Mouse (Mus musculus): ENCODE data around the gene Zfp128. TPM values are rescaled to one million over a fixed set of nuclear protein-coding genes. Genes with fewer than 3 reads are reported as not detected.
A peak's percentile ranks its signal among the peaks of the same experiment; 100 is the strongest.
"Not testable (repeated sequence)": the region's sequence is repeated elsewhere in the genome, so short reads cannot be mapped to it uniquely, and the experiment has no call there.

The Zfp128 gene
- 5.0 and 7.4 TPM in 2 replicates for polyA plus RNA-seq (2016; fragmentation: Nextera tagmentation; extraction: Ambion mirVana)

DNA sequence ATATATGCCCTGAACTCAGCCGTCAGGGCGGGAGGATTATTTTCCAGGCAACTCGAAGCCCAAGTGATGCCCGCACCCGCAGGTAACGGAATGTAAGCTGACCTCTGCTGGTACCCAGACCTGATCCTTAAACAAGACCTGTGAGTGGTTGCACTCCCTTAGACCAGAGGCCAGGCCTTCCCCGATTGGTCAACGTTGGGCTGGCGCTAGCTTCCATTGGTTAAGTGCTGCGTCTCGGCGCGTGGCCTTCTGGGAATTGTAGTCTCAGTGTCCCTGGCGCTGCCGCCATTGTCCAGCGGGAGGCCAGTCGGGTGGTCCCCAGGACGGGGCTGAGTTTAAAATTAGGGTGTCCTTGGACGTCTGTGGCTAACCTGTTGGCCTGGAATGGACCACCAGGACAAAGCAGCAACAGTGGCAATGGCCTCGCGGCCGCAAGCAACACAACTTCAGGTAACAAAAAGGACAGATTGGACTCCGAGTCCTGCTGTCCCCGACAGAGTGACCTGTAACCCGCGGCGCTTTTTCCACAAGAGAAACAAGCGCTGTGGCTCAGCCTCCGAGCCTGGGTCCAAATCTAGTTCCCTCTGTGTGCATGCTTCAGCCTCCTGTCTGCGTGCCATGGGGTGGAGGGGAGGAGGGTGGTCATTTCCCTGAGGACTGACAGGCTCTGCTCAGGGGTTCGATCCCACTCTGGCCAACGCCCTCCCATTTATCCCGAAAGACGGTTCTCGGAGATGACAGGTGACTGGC lies at the start of gene Zfp128:
Zfp128 (plus strand) TSS at position 267 of the 750 bp plus-strand sequence.
- Histone ChIP-seq H3K4me1 (peaks cover 12% of the 10 kb centered on the region), H3K27ac (peak within 1 kb of the TSS; percentile 89), H3K4me3 (peak within 1 kb of the TSS; percentile 79), H3K9me3 (replicated peaks) (no peaks in the 10 kb centered on the region), H3K36me3 (peaks cover 32% of the 10 kb centered on the region), H3K27me3 (ENCODE audit: low read depth, poor library complexity, severe bottlenecking) (no peaks in the 10 kb centered on the region)
- DNase-seq (ENCODE audit: low spot score) = peak; percentile 93
- 2% methylated on average over 35 of the region's 35 CpGs for WGBS

DNA sequence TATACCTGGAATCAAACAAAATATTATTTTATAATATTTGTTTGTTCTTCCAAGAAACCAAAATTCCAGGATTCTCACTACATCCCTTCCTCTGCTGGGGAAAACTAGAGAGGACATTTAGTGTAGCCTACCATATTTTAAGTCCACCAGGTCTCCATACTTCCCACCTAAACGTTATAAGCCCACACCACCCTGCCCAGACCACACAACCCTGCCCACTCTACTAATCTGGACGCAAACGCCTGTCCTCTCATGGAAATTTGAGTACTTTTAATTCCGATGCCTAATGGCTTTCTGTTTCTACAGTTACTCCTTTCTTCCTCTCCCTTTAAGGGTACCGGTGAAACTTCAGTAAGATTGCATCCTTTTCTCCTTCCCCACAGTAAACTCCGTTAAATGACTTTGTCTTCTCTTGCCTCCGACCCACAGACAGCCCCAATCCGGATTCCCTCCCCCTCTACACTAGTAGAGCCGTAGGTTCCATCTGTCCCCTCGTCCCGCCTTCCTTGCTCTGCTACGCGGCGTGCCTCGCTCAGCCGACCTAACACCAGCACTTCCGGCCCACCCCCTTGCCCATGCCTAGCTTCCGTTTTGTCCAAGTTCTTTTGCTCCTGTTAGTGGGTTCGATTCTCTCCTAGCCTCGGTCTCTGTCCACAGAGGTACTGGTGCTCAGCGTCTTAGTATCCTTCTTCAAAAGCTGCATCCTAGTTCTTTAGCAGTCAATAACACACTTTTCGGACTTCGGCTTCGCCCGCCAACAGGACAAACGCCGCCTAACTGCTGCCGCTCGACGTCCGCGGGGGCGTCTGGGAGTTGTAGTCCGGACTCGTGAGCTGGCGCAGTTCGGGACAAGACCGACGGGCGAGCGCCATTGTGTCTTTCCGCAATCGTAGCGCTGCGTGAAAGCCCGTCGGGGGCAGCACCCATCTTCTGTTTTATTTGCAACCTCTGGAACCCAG lies 46.5 kb upstream of the Zfp128 start, which contains the start of gene Zfp110:
Zfp110 (plus strand) TSS at position 600 of the 959 bp plus-strand sequence.
- H3K9me3 ChIP-seq (replicated peaks) = peaks cover 12% of the 10 kb centered on the region
- WGBS = 3% methylated on average over 47 of the region's 47 CpGs
- H3K4me1 ChIP-seq = 0 out of 2 replicates have a peak, but pooled peaks cover 2% of the 10 kb centered on the region
- DNase-seq (ENCODE audit: low spot score) = peak; percentile 88
- no peaks in the 10 kb centered on the region for H3K27me3 ChIP-seq (ENCODE audit: low read depth, poor library complexity, severe bottlenecking)
- peak within 1 kb of the TSS; percentile 64 for H3K4me3 ChIP-seq
- H3K27ac ChIP-seq = peak within 1 kb of the TSS; percentile 88
- peaks cover 36% of the 10 kb centered on the region for H3K36me3 ChIP-seq

DNA sequence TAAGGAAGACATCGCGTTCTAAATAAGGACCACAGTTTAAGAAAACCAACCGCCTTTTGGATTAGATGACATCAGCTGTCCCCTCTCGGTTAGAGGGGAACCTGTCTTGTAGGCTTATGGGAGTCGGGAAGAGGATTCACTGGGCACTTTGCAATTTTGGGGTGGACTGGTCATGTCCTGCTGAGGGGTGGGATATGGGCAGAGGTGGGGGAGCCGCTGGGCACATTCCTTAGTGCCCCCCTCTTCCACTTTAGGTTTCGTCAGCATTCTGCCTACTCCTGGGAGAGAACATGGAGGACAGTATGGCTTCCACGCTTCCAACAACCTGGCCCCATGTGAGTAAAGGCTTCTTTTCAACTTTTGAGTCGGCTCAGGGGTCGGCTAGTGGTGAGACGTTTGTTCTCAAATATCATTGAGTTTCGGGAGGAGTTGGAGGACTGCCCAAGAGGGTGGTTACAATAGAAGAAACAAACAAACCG lies 45.7 kb upstream of the Zfp128 start:
- Histone ChIP-seq H3K9me3 (replicated peaks) (peaks cover 15% of the 10 kb centered on the region), H3K36me3 (peaks cover 44% of the 10 kb centered on the region), H3K4me3 (peak overlapping the region; percentile 64), H3K27me3 (ENCODE audit: low read depth, poor library complexity, severe bottlenecking) (no peaks in the 10 kb centered on the region), H3K4me1 (0 out of 2 replicates have a peak, but pooled peaks cover 2% of the 10 kb centered on the region), H3K27ac (peak overlapping the region; percentile 88)
- peak; percentile 49 for DNase-seq (ENCODE audit: low spot score)
- WGBS = 43% methylated on average over 13 of the region's 13 CpGs

DNA sequence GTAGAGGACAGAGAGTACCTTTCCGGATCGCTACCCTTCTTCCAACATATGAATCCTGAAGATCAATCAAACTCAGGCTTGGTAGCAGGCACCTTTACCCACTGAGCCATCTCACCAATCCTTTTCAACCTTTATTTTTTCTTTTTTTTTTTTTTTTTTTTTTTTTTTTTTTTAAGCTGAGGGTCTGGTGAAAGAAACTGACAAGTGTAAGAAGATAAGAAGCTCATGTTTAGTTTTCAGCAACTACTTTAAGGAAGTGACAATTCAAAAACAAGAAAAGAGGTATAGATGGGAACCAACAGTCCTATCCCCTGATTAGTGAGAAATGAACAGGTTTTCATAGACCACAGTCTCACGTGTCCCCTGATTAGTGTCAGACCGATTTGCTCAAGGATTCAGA lies 45.2 kb upstream of the Zfp128 start:
- H3K4me1 ChIP-seq = 0 out of 2 replicates have a peak, but pooled peaks cover 2% of the 10 kb centered on the region
- peak overlapping the region; percentile 64 for H3K4me3 ChIP-seq
- H3K27me3 ChIP-seq (ENCODE audit: low read depth, poor library complexity, severe bottlenecking) = no peaks in the 10 kb centered on the region
- peaks cover 21% of the 10 kb centered on the region for H3K9me3 ChIP-seq (replicated peaks)
- peaks cover 49% of the 10 kb centered on the region for H3K36me3 ChIP-seq
- 99% methylated on average over 4 of the region's 4 CpGs for WGBS
- DNase-seq (ENCODE audit: low spot score) = no peak
- no peak overlapping the region for H3K27ac ChIP-seq

DNA sequence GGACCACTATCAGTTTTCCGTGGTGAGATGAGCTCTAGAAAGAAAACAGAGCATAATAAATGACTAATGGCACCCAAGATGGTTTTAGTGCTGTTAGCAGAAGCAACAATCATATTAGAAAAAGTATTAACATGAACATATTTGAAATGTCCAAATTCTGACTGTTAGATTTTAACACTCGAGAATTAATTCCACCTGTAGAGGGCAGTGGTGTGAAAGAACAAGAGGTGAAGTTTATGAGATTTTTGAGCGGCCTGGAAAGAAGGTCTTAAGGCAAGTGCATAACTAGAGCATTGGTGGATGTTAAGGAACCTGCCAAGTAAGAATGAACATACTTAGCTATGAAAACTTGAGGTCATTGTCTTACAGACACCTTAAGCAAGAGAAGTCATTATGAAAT lies 6.7 kb upstream of the Zfp128 start:
- no peak for DNase-seq (ENCODE audit: low spot score)
- H3K4me1 ChIP-seq = no peaks in the 10 kb centered on the region
- H3K27me3 ChIP-seq (ENCODE audit: low read depth, poor library complexity, severe bottlenecking) = no peaks in the 10 kb centered on the region
- H3K9me3 ChIP-seq (replicated peaks) = no peaks in the 10 kb centered on the region
- no peak overlapping the region for H3K27ac ChIP-seq
- no peaks in the 10 kb centered on the region for H3K36me3 ChIP-seq
- WGBS = 30% methylated on average over 3 of the region's 3 CpGs
- no peak overlapping the region for H3K4me3 ChIP-seq

DNA sequence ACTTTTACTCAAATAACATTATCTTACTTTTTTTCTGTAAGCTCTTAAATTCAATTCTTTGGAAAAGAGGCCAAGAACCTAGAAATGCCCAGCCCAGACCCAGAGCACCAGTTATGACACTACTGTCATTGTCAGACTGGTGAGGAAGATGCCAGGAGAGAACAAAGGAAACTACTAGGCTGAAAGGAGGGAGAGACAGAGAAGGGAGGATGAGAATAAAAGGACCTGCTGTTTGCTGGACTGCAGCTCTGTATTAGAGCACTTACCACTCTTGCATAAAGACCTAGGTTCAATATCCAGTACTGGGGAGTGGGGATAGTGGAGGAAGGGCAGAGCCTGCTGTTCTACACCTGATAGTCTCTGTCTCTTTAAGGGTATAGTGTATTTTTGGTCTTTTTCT lies 941 bp upstream of the Zfp128 start:
- DNase-seq (ENCODE audit: low spot score) = no peak
- peaks cover 12% of the 10 kb centered on the region for H3K4me1 ChIP-seq
- H3K27ac ChIP-seq = no peak overlapping the region
- H3K9me3 ChIP-seq (replicated peaks) = no peaks in the 10 kb centered on the region
- H3K36me3 ChIP-seq = peaks cover 21% of the 10 kb centered on the region
- no peak overlapping the region for H3K4me3 ChIP-seq
- H3K27me3 ChIP-seq (ENCODE audit: low read depth, poor library complexity, severe bottlenecking) = no peaks in the 10 kb centered on the region

DNA sequence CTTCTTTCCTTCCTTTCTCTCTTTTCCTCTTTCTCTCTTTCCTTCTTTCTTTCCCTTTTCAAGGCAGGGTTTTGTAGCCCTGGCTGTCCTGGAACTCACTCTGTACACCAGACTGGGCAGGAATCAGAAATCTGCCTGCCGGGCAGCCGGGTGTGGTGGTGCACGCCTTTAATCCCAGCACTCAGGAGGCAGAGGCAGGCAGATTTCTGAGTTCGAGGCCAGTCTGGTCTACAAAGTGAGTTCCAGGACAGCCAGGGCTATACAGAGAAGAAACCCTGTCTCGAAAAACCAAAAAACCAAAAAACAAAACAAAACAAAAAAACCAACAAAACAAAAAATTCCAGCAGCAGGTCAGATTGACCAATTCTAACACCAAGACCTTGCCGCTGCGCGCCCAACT lies 480 bp upstream of the Zfp128 start:
- Histone ChIP-seq H3K4me1 (peaks cover 12% of the 10 kb centered on the region), H3K27ac (peak overlapping the region; percentile 89), H3K36me3 (peaks cover 26% of the 10 kb centered on the region), H3K4me3 (peak overlapping the region; percentile 79)
- 45% methylated on average over 8 of the region's 8 CpGs for WGBS
- not testable (repeated sequence) for H3K9me3 ChIP-seq (replicated peaks); DNase-seq (ENCODE audit: low spot score); H3K27me3 ChIP-seq (ENCODE audit: low read depth, poor library complexity, severe bottlenecking)

DNA sequence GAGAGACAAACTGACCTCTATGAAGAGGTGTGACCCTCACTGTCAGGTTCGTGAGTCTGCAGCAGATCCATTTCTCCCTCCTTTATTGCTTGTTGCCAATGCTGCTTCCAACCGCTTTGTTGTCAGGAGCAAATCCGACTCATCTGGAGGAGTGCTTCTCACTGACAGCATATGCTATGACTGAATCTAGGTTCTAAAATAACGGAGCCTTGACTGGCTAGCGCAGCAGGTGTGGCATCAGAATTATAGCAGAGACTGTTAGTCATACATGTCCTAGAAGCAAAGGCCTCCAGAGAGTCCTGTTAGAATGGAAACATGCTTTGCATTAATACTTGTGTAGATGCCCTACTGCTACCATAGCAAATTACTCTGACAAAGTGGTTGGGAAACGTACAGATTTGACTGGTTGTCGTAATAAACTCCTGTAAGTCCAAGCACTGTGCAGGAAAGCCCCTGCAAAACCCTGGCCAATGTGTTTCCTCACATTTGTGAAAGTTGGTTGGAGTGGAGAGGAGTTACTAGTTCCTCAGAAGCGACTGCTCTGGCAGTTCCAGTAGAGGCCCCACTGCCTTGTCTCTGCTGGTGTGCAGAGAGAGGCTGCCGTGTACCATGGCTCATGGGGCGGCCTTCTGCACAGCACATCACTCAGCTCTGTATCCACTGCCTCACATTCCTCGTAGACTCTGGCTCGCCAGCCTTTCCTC lies 5.7 kb downstream of the Zfp128 start:
- Histone ChIP-seq H3K4me3 (no peak overlapping the region), H3K27ac (no peak overlapping the region), H3K36me3 (peaks cover 86% of the 10 kb centered on the region), H3K27me3 (ENCODE audit: low read depth, poor library complexity, severe bottlenecking) (no peaks in the 10 kb centered on the region), H3K9me3 (replicated peaks) (no peaks in the 10 kb centered on the region), H3K4me1 (peaks cover 8% of the 10 kb centered on the region)
- 92% methylated on average over 12 of the region's 12 CpGs for WGBS
- DNase-seq (ENCODE audit: low spot score) = no peak

DNA sequence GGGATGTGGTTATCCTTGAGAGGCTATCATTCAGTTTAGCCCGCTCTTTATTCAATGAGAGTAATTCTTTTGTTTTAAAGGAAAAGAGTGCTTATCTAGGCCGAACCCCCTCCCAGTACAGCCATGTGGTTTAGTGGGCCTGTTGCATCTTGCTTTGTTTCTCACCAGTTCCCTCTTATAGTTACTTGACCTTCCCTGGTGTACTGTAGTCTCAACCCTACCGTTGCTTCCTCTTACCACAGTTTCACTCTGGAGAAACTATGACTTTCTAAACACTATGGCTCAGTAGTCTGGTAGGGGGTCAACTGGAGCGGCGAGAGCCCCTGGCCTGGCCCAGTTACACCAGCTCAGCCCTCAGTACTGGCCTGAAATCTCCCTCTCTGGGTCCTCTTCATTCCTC lies 6.6 kb downstream of the Zfp128 start:
- H3K27ac ChIP-seq = no peak overlapping the region
- H3K36me3 ChIP-seq = peaks cover 94% of the 10 kb centered on the region
- 96% methylated on average over 5 of the region's 5 CpGs for WGBS
- no peak for DNase-seq (ENCODE audit: low spot score)
- H3K9me3 ChIP-seq (replicated peaks) = no peaks in the 10 kb centered on the region
- no peaks in the 10 kb centered on the region for H3K4me1 ChIP-seq
- no peak overlapping the region for H3K4me3 ChIP-seq
- no peaks in the 10 kb centered on the region for H3K27me3 ChIP-seq (ENCODE audit: low read depth, poor library complexity, severe bottlenecking)

DNA sequence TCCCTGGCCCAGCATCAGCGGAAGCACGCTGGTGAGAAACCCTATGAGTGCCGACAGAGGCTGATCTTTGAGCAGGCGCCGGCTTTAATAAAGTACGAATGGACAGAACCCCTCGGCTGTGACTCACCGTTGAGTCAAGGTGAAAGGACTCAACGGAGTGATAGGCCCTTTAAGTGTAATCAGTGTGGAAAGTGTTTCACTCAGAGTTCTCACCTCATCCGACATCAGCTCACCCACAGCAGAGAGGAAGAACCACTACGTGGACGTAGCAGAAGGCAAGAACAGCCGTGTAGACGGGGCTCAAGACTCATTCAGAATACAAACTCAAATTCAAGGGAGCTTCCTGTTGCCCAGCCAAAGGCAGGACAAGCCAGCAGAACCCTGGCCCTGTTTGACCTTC lies 10.0 kb downstream of the Zfp128 start:
- Histone ChIP-seq H3K4me1 (no peaks in the 10 kb centered on the region), H3K27ac (no peak overlapping the region), H3K4me3 (no peak overlapping the region), H3K27me3 (ENCODE audit: low read depth, poor library complexity, severe bottlenecking) (no peaks in the 10 kb centered on the region), H3K9me3 (replicated peaks) (no peaks in the 10 kb centered on the region), H3K36me3 (peaks cover 66% of the 10 kb centered on the region)
- 90% methylated on average over 14 of the region's 14 CpGs for WGBS
- no peak for DNase-seq (ENCODE audit: low spot score)

DNA sequence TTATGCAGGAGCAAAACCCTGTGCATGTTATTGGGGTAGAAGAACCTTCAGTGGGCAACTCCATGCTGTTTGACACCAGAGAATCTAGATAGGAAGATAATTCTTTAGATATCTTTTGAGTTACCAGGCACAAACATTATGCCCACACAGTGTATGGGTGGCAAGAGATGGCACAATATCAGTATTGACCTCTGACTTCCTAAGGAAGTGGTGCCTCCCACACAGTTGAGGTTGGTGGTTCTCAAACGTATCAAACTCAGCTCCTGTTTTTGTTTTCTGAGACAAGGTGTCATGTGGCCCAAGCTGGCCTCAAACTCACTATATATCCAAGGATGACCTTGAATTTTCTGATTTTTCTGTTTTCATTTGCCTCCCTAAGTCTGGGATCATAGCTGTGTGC lies 10.4 kb downstream of the Zfp128 start:
- H3K4me1 ChIP-seq = no peaks in the 10 kb centered on the region
- H3K27me3 ChIP-seq (ENCODE audit: low read depth, poor library complexity, severe bottlenecking) = no peaks in the 10 kb centered on the region
- no peak overlapping the region for H3K27ac ChIP-seq
- H3K9me3 ChIP-seq (replicated peaks) = no peaks in the 10 kb centered on the region
- 75% methylated on average over 1 of the region's 1 CpGs for WGBS
- no peak for DNase-seq (ENCODE audit: low spot score)
- no peak overlapping the region for H3K4me3 ChIP-seq
- H3K36me3 ChIP-seq = peaks cover 62% of the 10 kb centered on the region

DNA sequence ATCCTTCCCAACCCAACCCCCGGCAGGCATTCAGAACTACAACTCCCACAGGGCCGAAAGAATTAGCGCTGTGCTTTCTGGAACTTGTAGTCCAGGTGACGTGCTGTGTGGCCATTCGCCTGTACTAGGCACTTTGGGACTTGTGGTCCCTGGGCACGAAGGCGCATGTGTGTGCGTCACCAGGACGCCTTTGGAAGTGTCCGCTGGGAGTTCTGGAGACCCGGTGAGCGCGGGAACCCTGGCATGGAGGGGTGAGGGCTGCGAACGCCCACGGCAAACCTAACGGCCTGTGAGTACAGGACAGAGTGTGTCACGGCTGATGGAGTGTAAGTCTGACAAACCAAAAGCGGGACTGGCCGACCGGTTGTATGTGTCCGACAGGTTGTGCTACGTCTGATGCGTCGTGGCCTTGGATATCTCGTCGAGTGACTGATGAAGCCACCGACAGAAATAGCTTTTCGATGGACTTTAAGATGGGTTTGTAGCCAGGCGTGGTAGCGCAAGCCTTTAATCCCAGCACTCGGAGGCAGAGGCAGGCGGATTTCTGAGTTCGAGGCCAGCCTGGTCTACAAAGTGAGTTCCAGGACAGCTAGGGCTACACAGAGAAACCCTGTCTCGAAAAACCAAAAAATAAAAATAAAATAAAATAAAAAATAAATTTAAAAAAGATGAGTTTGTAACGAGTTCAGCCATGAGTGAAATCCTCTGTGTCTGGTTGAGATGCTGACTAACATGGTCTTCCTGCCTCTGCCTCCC lies 16.9 kb downstream of the Zfp128 start, which contains the start of gene Zscan22:
Zscan22 (plus strand) TSS at position 161 of the 756 bp plus-strand sequence.
- H3K27ac ChIP-seq = peak within 1 kb of the TSS; percentile 85
- peaks cover 25% of the 10 kb centered on the region for H3K36me3 ChIP-seq
- 8% methylated on average over 36 of the region's 36 CpGs for WGBS

More for the DNA sequence above, 16.9 kb downstream of the Zfp128 start, which contains the start of gene Zscan22:
- Histone ChIP-seq H3K4me1 (peaks cover 5% of the 10 kb centered on the region; the same call in 1 of the 2 replicates), H3K4me3 (peak within 1 kb of the TSS; percentile 70), H3K27me3 (ENCODE audit: low read depth, poor library complexity, severe bottlenecking) (no peaks in the 10 kb centered on the region), H3K9me3 (replicated peaks) (no peaks in the 10 kb centered on the region)
- peak; percentile 91 for DNase-seq (ENCODE audit: low spot score)
